Mouse (Mus musculus) MEL (cell line): ENCODE measurements around the gene Fto.

Source experiments
- CTCF ChIP-seq, 3 experiments: IDR thresholded peaks in 2 of 3; conservative IDR thresholded peaks in 1 of 3; 2 replicates each; pipeline ENCODE4 v1.5.1; 2011 to 2012; ENCODE audit warnings: low read length in 3 of 3, low read depth in 2 of 3, mild to moderate bottlenecking in 2 of 3, improper control_type of control experiment in 1 of 3, inconsistent platforms in 1 of 3, mixed read lengths in 1 of 3, moderate library complexity in 1 of 3; ENCODE audit not compliant: control insufficient read depth in 1 of 3, insufficient read depth in 1 of 3, poor library complexity in 1 of 3, severe bottlenecking in 1 of 3
- ELF1 ChIP-seq: IDR thresholded peaks from 2 replicates; pipeline ENCODE4 v1.6.1; 2014; ENCODE audit warnings: low read depth, mild to moderate bottlenecking, inconsistent platforms, low read length, improper control_type of control experiment, moderate library complexity
- ETS1 ChIP-seq: IDR thresholded peaks from 2 replicates; pipeline ENCODE4 v1.6.1; 2012; ENCODE audit warnings: low read depth, mild to moderate bottlenecking, inconsistent platforms, low read length, improper control_type of control experiment, moderate library complexity
- NELFE ChIP-seq: IDR thresholded peaks from 2 replicates; pipeline ENCODE4 v1.6.1; 2011; ENCODE audit warnings: low read depth, low read length, improper control_type of control experiment
- USF1 ChIP-seq: IDR thresholded peaks from 2 replicates; pipeline ENCODE4 v1.6.1; 2014; ENCODE audit warnings: low read depth, mild to moderate bottlenecking, inconsistent platforms, low read length, improper control_type of control experiment, moderate library complexity

GRCm38 (mm10) chr8:91575576-91575975, 262.3 kb downstream of the Fto start:
- TF ChIP-seq CTCF (IDR thresholded peaks at IDR 0.05 in 2 of 3, conservative IDR thresholded peaks at IDR 0.05 in 1 of 3; ENCODE audit: control insufficient read depth in 1 of 3, insufficient read depth in 1 of 3, low read depth in 2 of 3, low read length in 3 of 3, poor library complexity in 1 of 3, severe bottlenecking in 1 of 3), result no peak
- no peak for TF ChIP-seq ETS1
- TF ChIP-seq NELFE, result no peak
- no peak for TF ChIP-seq USF1
- no peak for TF ChIP-seq ELF1
